Mouse (Mus musculus): ENCODE measurements around the gene Rbm11. TPM values are rescaled to one million over a fixed set of nuclear protein-coding genes. Genes with fewer than 3 reads are reported as not detected.

Rbm11 gene
- total RNA-seq (2014; rRNA removed) (6.8 and 8.1 TPM in 2 replicates), polyA plus RNA-seq (2015; fragmentation: Nextera tagmentation; extraction: Ambion mirVana) (8.3 and 8.7 TPM in 2 replicates)

- ATAC-seq (peak; percentile 97), DNase-seq (ENCODE audit: low spot score) (peak; percentile 93)
- WGBS, result under 1% methylated on average over 51 of the region's 55 CpGs
- peak within 1 kb of the TSS; percentile 64 for H3K27ac ChIP-seq
- H3K27me3 ChIP-seq (ENCODE audit: insufficient read depth, low read length), result no peaks in the 10 kb centered on the region
- H3K4me3 ChIP-seq (ENCODE audit: low read length), result peak within 1 kb of the TSS; percentile 78
- H3K4me1 ChIP-seq (ENCODE audit: insufficient read depth, low read length), result no peaks in the 10 kb centered on the region
- H3K4me2 ChIP-seq (ENCODE audit: low read depth, low read length), result peak within 1 kb of the TSS; percentile 84
- H3K9me3 ChIP-seq (ENCODE audit: low read length), result no peaks in the 10 kb centered on the region
- H3K36me3 ChIP-seq (ENCODE audit: insufficient read depth, low read length), result no peaks in the 10 kb centered on the region
- peak within 1 kb of the TSS; percentile 68 for H3K9ac ChIP-seq (replicated peaks; ENCODE audit: low read length)
- TF ChIP-seq CTCF (IDR thresholded peaks at IDR 0.05; ENCODE audit: low read depth), result no peak
These were observed at the start of gene Rbm11 for GRCm38 (mm10) chr16:75592671-75593500. Gene Rbm11, plus strand, starts transcription at chr16:75592844.

- Histone ChIP-seq H3K4me3 (ENCODE audit: low read length) (no peak overlapping the region), H3K27me3 (ENCODE audit: insufficient read depth, low read length) (no peaks in the 10 kb centered on the region), H3K27ac (no peak overlapping the region), H3K9ac (replicated peaks; ENCODE audit: low read length) (no peak overlapping the region), H3K36me3 (ENCODE audit: insufficient read depth, low read length) (no peaks in the 10 kb centered on the region), H3K4me2 (ENCODE audit: low read depth, low read length) (no peak overlapping the region), H3K9me3 (ENCODE audit: low read length) (no peaks in the 10 kb centered on the region), H3K4me1 (ENCODE audit: insufficient read depth, low read length) (no peaks in the 10 kb centered on the region)
- TF ChIP-seq CTCF (IDR thresholded peaks at IDR 0.05; ENCODE audit: low read depth), result no peak
- no peak for ATAC-seq
- DNase-seq (ENCODE audit: low spot score), result no peak
- 76% methylated on average over 1 of the region's 1 CpGs for WGBS
These were observed 47.3 kb upstream of the Rbm11 start for GRCm38 (mm10) chr16:75545310-75545709.

- Histone ChIP-seq H3K4me3 (ENCODE audit: low read length) (no peak overlapping the region), H3K27me3 (ENCODE audit: insufficient read depth, low read length) (no peaks in the 10 kb centered on the region), H3K9me3 (ENCODE audit: low read length) (no peaks in the 10 kb centered on the region), H3K4me1 (ENCODE audit: insufficient read depth, low read length) (no peaks in the 10 kb centered on the region), H3K4me2 (ENCODE audit: low read depth, low read length) (no peak overlapping the region), H3K9ac (replicated peaks; ENCODE audit: low read length) (no peak overlapping the region), H3K27ac (no peak overlapping the region), H3K36me3 (ENCODE audit: insufficient read depth, low read length) (no peaks in the 10 kb centered on the region)
- ATAC-seq (no peak), DNase-seq (ENCODE audit: low spot score) (no peak)
- TF ChIP-seq CTCF (IDR thresholded peaks at IDR 0.05; ENCODE audit: low read depth), result no peak
- whole genome bisulfite sequencing, result 92% methylated on average over 2 of the region's 2 CpGs
These were observed 29.7 kb upstream of the Rbm11 start for GRCm38 (mm10) chr16:75562910-75563309.

- H3K36me3 ChIP-seq (ENCODE audit: insufficient read depth, low read length), result no peaks in the 10 kb centered on the region
- no peak overlapping the region for H3K4me3 ChIP-seq (ENCODE audit: low read length)
- no peaks in the 10 kb centered on the region for H3K27me3 ChIP-seq (ENCODE audit: insufficient read depth, low read length)
- DNase-seq (ENCODE audit: low spot score) (no peak), ATAC-seq (no peak)
- H3K4me1 ChIP-seq (ENCODE audit: insufficient read depth, low read length), result no peaks in the 10 kb centered on the region
- no peak for TF ChIP-seq CTCF (IDR thresholded peaks at IDR 0.05; ENCODE audit: low read depth)
- 85% methylated on average over 5 of the region's 5 CpGs for WGBS
- H3K9me3 ChIP-seq (ENCODE audit: low read length), result no peaks in the 10 kb centered on the region
- no peak overlapping the region for H3K4me2 ChIP-seq (ENCODE audit: low read depth, low read length)
- H3K9ac ChIP-seq (replicated peaks; ENCODE audit: low read length), result no peak overlapping the region
- H3K27ac ChIP-seq, result no peak overlapping the region
These were observed 10.4 kb upstream of the Rbm11 start for GRCm38 (mm10) chr16:75582279-75582678.

DNA sequence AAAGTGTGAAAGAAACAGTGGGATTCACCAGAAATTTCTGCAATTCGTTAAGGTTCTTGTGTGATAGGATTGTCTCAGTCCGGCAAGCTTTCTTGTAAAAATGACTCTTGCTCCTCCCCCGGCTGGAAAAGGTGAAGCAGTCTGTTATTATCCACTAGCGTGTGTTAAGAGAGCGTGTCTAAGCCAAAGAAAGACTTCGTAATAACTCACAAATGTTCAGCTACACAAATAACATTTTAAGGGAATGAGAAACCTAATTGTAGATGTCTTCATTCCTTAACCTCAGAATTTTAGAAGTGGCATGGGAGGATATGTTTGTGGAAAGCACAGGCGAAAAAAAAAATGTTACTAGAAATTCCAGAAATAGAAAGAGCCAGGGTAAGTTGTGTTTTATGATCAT lies 6.7 kb upstream of the Rbm11 start, which contains the start of gene Lipi:
TSS of gene Lipi (minus strand) at position 101 of the 400 bp plus-strand sequence.
- TF ChIP-seq CTCF (IDR thresholded peaks at IDR 0.05; ENCODE audit: low read depth), result no peak
- no peaks in the 10 kb centered on the region for H3K27me3 ChIP-seq (ENCODE audit: insufficient read depth, low read length)
- no peaks in the 10 kb centered on the region for H3K9me3 ChIP-seq (ENCODE audit: low read length)
- no peaks in the 10 kb centered on the region for H3K4me1 ChIP-seq (ENCODE audit: insufficient read depth, low read length)
- WGBS, result 77% methylated on average over 7 of the region's 7 CpGs
- H3K27ac ChIP-seq, result no peak within 1 kb of the TSS
- no peak within 1 kb of the TSS for H3K4me2 ChIP-seq (ENCODE audit: low read depth, low read length)
- DNase-seq (ENCODE audit: low spot score) (no peak), ATAC-seq (no peak)
- no peak within 1 kb of the TSS for H3K9ac ChIP-seq (replicated peaks; ENCODE audit: low read length)
- H3K36me3 ChIP-seq (ENCODE audit: insufficient read depth, low read length), result no peaks in the 10 kb centered on the region
- no peak within 1 kb of the TSS for H3K4me3 ChIP-seq (ENCODE audit: low read length)

DNA sequence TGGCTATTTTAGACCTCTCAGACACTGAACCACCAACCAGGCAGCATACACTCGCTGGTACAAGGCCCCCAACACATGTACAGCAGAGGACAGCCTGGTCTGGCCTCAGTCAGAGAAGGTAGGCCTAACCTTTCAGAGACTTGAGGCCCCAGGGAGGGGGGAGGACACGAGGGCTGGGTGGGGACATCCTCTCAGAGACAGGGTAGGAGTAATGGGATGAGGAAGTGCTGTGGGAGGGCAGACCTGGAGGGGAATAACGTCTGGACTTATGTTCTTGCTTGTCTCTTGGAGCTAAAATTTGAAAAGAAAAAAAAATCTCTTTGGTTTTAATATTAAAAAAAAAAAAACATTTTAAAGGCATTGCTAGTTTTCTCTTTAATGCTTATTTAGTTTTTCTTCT lies 6.2 kb upstream of the Rbm11 start:
- Histone ChIP-seq H3K9me3 (ENCODE audit: low read length) (no peaks in the 10 kb centered on the region), H3K4me2 (ENCODE audit: low read depth, low read length) (no peak overlapping the region), H3K4me1 (ENCODE audit: insufficient read depth, low read length) (no peaks in the 10 kb centered on the region), H3K4me3 (ENCODE audit: low read length) (no peak overlapping the region), H3K27ac (no peak overlapping the region), H3K36me3 (ENCODE audit: insufficient read depth, low read length) (no peaks in the 10 kb centered on the region), H3K9ac (replicated peaks; ENCODE audit: low read length) (no peak overlapping the region), H3K27me3 (ENCODE audit: insufficient read depth, low read length) (no peaks in the 10 kb centered on the region)
- no peak for TF ChIP-seq CTCF (IDR thresholded peaks at IDR 0.05; ENCODE audit: low read depth)
- ATAC-seq (no peak), DNase-seq (ENCODE audit: low spot score) (no peak)
- 37% methylated on average over 3 of the region's 3 CpGs for WGBS

Measured in hindbrain, postnatal 0 days (tissue).